Mouse (Mus musculus): ENCODE results near the gene Prdm15.

Prdm15 gene

DNA sequence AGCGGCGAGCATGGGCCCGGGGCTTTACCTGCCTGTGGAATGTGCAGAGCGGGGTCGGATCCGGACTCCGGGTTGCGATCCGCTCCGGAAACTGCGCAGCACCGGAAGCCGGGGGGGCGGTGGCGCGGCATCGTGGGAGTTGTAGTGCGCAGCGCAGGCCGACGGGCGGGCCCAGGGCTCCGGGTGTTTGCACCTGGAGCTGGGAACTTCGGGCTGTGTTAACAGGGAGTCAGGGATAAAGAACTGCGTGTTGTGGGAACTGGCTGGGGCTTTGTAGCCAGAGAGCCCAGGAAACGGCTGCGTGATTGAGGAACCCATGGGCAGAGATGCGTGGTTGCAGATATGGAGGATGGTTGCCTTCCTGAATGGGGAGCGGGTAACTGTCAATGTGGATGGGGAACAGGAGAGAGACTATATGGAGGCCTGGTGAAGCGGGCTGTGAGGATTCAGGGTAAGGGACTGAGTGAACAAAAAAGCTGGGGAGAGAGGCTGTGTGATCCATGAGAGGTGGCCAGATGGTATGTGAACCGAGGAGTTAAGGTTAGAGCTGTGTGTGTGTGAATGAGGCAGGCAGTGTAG lies at the start of gene Prdm15:
Prdm15 (minus strand) TSS at position 110 of the 579 bp plus-strand sequence.
- peak; percentile 75 for DNase-seq (ENCODE audit: low spot score)

- no peak for DNase-seq (ENCODE audit: low spot score)
Measured at GRCm38 (mm10) chr16:97897346-97898024, 45.8 kb upstream of the Prdm15 start.

- DNase-seq (ENCODE audit: low spot score): no peak
Measured at GRCm38 (mm10) chr16:97887762-97888161, 36.1 kb upstream of the Prdm15 start.

DNA sequence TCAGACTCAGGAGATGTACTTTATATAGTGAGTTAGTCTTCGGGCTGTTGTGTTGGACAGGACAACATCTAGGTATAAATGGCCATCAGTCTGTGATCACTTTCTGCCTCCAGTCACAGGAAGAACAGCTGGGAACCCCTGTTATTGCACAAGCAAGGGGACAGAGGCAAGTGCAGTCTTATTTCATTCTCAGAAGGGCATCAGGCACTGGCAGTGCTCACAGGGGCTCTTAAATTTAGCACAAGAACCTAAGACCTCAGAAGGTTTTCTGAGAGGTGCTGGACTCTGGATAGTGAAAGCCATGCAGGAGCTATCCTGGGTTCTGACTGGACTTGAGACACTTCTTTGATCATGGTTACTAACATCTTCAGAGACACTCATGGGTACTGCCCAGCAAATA lies 32.0 kb upstream of the Prdm15 start:
- no peak for DNase-seq (ENCODE audit: low spot score)

- no peak for DNase-seq (ENCODE audit: low spot score)
Measured at GRCm38 (mm10) chr16:97882891-97883290, 31.2 kb upstream of the Prdm15 start.

DNA sequence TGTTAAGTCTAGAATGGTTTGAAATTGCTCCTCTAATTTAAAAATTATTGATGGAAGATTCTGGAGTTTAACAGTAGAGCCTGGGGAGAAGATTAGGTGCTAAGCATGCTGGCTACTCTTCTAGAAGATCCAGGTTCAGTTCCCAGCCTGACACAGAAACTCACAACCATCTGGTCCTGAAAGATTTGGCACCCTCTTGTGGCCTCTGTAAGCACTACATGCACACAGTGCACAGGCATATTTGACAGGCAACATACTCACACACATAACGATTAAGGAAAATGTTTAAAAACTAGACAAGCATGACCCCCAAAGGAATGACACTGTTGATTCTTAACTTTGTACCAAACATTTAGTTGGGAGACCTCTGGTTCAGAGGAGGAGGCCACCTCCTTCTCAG lies 27.5 kb upstream of the Prdm15 start:
- DNase-seq (ENCODE audit: low spot score): peak; percentile 39

DNA sequence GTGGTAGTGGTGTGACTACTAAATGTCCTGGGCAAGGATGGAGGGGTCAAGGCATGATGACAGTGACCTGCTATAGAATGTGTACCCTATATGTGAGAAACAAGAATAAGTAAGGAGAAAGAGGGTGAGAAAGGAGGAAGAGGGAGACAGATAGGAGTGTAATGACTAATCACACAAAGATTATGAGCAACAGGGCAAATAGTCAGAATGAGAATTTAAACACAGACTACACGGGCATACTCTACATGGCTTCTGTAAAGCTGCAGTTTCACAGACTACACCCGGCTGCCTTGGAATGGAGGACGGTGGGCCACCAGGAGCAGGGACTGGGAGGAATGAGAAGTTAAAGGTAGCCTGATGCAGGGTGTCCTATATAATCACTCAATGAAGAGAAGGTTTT lies 25.9 kb upstream of the Prdm15 start:
- DNase-seq (ENCODE audit: low spot score): no peak

GRCm38 (mm10) chr16:97875101-97875500 lies 23.5 kb upstream of the Prdm15 start:
- DNase-seq (ENCODE audit: low spot score): no peak

DNA sequence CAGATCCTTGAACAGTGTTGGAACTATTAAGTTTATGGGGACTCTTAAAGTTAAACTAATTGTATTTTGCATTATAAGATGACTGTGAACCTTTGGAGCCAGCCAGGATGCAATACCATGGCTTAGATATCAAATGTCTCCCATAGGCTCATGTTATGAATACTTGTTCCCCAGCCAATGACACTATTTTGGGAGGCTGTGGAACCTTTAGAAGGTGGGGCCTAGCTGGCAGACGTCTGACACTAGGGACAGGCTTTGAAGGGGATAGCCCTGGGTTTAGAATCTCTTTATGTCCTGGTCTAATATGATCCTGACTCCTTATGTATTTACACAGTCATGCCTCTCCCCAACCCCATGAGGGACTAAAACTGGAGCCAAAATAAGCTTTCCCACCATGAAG lies 22.7 kb upstream of the Prdm15 start:
- no peak for DNase-seq (ENCODE audit: low spot score)

GRCm38 (mm10) chr16:97872657-97873056 lies 21.0 kb upstream of the Prdm15 start:
- no peak for DNase-seq (ENCODE audit: low spot score)

GRCm38 (mm10) chr16:97869193-97870102 lies 17.8 kb upstream of the Prdm15 start:
- DNase-seq (ENCODE audit: low spot score): no peak

GRCm38 (mm10) chr16:97863932-97864467 lies 12.3 kb upstream of the Prdm15 start:
- DNase-seq (ENCODE audit: low spot score): no peak

GRCm38 (mm10) chr16:97856050-97856449 lies 4.4 kb upstream of the Prdm15 start:
- DNase-seq (ENCODE audit: low spot score): no peak

DNA sequence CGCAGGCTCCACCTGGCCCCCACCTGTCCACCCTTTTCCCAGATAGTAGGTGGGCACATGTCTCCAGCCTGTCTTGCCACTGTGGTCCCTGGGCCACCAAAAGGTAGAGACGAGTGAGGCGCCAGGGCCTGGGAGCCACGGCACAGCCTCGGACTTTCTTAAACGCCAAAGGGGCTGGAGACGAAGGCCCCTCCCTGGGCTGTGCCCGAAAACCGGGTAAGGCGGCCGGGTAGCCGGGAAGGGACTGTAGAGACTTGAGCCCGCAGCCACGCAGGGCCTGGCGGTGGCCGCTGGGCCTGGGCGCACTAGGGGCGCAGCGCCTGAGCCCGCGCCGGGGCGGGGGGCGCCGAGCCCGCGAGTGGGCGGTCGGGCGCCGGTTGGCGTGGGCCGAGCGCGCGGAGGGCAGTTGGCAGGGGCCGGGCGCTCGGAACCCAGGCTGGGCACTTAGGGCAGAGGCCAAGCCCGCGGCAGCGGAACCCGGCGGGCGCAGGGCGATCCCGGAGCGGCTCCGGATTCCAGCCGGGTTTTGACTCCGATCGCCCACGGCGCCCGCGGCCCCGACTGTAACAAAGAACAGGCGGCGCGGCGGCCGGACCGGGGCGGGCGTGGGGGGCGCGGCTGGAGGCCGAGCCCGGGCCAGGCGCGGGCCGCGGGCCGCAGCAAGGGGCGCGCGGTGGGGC lies 449 bp downstream of the Prdm15 start:
- DNase-seq (ENCODE audit: low spot score): peak; percentile 73

DNA sequence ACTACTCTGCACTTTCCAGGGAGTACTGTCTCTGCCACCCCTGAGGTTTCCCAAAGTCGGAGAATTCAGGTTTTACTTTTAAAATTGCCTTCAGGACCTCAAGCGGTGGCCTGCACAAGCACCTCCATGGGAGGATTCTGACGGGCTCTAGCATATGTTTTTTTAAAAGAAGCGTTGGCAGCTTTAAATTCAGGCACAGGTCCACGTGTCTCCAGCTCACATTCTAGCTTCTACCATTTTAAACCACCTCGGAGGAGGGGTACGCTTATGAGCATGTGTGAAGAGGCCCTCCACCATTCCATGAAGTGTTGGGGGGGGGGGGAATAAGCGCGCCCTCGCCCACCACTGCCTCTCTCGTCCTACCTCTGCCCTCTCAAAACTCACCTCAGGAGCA lies 986 bp downstream of the Prdm15 start:
- DNase-seq (ENCODE audit: low spot score): no peak

GRCm38 (mm10) chr16:97848832-97849231 lies 2.8 kb downstream of the Prdm15 start:
- no peak for DNase-seq (ENCODE audit: low spot score)

DNA sequence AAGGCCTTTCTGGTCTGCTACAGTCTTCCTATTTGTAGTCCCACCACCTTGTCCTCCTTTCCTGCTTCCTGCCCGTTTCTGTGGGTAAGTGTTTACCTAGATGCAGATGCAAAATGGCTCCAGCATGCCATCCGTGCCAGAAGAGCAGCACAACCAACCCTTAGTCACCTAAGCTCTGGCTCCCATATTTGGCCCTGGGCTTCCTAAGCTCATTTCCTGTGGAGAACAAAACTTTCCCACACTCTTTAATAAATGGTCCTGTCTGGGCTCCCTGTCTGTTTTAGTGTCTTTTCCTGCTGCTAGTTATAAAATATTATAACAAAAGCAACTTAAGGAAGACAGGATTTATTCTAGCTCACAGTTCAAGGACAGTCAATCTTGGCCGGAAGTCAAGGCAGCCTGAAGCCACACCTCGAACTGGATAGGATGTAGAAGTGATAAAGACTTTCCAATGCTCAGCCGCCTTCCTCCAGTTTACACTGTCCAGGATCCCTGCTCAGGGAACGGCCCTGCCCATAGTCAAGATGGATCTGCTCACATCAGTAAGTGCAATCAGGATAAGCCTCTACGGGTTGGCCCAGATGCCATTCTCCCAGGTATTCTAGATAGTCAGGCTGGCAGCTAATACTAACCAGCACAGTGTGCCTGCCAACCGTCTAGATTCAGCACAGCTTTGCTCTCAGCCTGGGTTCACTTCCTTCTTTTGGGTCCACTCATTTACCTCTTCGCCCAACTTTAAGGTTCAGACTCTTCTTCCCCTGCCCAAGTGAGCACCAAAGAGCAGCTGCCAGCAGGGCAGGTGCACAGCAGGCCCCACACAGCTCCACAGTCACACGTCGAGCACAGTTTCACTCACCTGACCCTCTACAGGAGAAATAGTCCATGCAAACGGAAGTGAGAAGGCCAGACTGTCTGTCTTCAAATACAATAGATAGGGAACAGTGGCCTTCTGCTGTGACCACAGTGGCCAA lies 6.4 kb downstream of the Prdm15 start:
- no peak for DNase-seq (ENCODE audit: low spot score)

DNA sequence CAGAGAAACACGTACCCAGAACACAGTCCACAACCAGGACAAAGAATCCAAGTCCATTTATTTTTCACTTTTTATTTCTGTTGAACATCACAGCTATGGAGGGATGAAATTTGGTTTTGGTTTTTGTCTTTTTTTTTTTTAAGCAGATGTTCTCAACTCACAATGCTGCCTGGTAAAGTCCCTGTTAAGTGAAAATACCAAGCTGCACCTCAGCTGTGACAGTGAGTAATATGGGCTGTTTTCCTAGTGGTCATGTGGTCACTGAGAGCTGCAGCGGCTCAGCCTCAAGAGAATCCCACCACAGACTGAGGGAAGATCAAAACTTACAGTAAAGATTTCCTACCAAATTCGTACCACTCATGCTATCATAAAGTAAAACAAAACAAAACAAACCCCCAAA lies 19.5 kb downstream of the Prdm15 start:
- no peak for DNase-seq (ENCODE audit: low spot score)

GRCm38 (mm10) chr16:97828207-97828606 lies 23.4 kb downstream of the Prdm15 start:
- no peak for DNase-seq (ENCODE audit: low spot score)

DNA sequence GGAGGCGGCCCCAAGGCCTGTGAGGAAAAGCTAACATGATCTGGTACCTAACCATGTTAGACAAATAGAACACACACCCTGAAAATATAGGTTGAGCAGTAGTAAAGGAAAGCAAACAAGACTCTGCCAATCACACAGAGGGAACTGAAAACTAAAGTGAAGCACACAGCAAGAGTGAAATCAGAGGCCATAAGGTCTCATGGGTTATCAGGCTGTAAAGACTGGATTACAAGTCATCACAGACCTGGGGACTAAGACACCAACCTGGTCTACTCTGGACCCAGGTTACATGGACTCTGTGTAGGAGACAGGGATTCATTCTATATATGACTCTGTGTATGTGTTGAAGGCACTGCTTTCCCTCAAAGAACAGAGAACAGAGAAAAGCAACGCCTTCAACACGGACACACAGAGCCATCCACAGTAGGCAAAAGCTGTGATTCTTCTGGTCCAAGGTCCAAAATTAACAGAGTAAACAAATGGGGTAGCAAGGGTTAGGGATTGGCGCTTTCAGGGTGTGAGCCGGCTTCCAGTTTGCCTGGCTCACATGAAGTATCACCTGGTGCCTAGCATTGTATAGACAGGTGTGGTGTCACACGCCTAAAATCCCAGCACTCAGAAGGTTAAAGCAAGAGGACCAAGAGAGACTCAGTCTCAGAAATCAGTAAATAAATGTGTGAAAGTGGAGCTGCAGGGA lies 28.2 kb downstream of the Prdm15 start:
- DNase-seq (ENCODE audit: low spot score): no peak

All from spleen, adult 12 weeks (tissue).